Mouse (Mus musculus) subcutaneous adipose tissue, adult 2 months (tissue): Measurements from ENCODE around the gene Tmco1. TPM values are rescaled to one million over a fixed set of nuclear protein-coding genes. Genes with fewer than 3 reads are reported as not detected.

Experiments used
- polyA plus RNA-seq: library from polyadenylated mRNA; depleted of rRNA; stranded (reverse); fragments of >200 nt; gene quantifications from 2 replicates; pipeline ENCODE4 v1.2.3, GENCODE M21; 2012; ENCODE audit warnings: low replicate concordance; rRNA removed

Tmco1 gene
- polyA plus RNA-seq = 80.7 and 133 TPM in 2 replicates

DNA sequence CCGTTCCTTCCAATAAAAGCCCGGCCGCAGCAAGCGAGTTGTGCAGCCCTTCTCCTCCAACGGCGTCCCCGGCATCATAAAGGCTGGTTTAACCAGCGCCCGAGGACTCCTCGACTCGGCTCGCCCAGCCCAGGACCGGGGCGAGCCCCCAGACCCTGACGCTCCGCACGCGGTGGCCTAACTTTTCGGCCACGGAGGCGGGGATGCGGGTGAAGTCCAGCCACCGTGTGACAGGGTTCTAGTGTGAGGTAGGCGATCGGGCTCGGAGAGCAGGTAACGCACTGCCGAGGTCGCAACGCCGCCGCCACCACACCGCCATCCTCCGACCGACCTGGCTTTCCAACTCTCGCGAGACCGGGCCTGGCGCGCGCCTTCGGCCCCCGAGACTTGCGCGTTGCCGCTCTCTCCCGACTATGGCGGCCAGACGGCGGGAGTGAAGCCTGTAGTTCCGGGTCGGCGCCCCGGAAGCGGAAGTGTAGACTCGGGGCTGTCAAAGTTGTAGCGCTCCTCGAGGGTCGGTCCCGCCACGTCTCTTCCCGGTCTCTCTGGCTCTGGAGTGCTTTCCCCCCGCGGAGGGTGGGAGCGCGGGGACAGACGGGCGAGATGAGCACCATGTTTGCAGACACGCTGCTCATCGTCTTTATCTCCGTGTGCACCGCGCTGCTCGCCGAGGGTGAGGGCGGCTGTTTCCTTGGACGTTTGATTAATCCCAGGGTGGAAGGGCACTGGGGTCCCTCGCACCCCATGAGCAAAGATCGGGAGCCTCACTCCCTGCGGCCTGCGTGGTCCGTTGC, at the start of gene Tmco1:
Tmco1 (plus strand) TSS at position 118 of the 794 bp plus-strand sequence.

DNA sequence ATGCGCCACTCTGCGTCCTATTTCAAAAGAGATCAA, 23.0 kb upstream of the Tmco1 start, which contains the start of gene Uck2:
Uck2 (minus strand) TSS at position 1 of the 36 bp plus-strand sequence.

DNA sequence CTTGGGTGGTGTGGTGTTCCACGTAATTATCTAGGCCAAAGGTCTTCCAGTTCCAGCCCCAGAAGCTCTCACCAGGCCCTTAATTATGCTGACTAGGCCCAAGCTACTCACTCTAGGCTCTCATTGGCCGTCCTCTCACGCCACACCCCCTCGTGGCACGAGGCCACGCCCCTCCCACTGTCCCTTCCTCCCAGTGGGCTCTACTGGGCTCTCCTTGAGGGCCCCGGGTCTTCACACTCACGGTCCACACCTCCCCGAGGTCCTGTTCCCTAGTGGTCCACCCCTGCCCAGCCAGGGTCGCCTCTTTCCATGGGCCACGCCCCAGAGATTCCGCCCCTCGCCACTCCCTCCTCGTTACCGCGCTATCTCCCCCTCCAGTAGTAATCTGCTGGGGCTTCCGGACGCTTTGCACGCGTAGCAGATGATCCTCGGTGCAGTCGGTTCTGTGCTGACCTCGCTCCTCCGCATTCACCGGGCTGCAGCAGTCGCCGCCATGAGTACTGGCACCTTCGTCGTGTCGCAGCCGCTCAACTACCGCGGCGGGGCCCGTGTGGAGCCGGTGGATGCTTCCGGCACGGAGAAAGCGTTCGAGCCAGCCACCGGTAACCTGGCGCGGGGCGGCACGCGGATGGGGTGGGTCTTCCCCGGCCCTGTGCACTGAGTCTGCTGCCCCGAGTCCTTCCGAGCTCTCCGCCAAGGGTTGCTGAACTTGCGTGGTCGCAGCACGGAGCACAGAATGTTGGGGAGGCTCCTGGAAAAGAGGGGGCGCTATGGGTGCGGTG, 41.8 kb downstream of the Tmco1 start, which contains the start of gene Aldh9a1:
Aldh9a1 (plus strand) TSS at position 177 of the 782 bp plus-strand sequence.

Other genes starting within 250 kb of the Tmco1 start
- gene Uck2, start 23.1 kb upstream of the Tmco1 start, polyA plus RNA-seq = 17.1 and 28.2 TPM in 2 replicates
- gene Aldh9a1, start 41.6 kb downstream of the Tmco1 start, polyA plus RNA-seq = 42.0 and 44.8 TPM in 2 replicates
- gene Mgst3, start 85.5 kb downstream of the Tmco1 start, polyA plus RNA-seq = 218 and 749 TPM in 2 replicates
- gene Lrrc52, start 158.4 kb downstream of the Tmco1 start, polyA plus RNA-seq = 0.20 TPM in 1 of 2 replicates, not detected in the other